Mouse (Mus musculus) forebrain, embryonic 12.5 days (tissue): ENCODE data around the gene Dlgap4. TPM values are rescaled to one million over a fixed set of nuclear protein-coding genes. Genes with fewer than 3 reads are reported as not detected.

Source experiments
- ATAC-seq: fragments of 200-750 bp; cut with Nextera tagmentation; 2 replicates; pipeline ENCODE4 v1.8.0; 2017; ENCODE audit warnings: moderate TSS enrichment; ENCODE audit not compliant: low FRiP score
- H3K27ac ChIP-seq: fragments of 300-500 bp; sonication (generic); 2 replicates; pipeline ENCODE4 v1.5.1; 2016; ENCODE audit warnings: mild to moderate bottlenecking
- H3K27me3 ChIP-seq: fragments of 300-500 bp; sonication (generic); 2 replicates; pipeline ENCODE4 v1.6.1; 2016; ENCODE audit warnings: mild to moderate bottlenecking
- H3K36me3 ChIP-seq: fragments of 300-500 bp; sonication (generic); replicated peaks from 2 replicates; pipeline ENCODE4 v1.6.1; 2016; ENCODE audit warnings: mild to moderate bottlenecking
- H3K4me1 ChIP-seq: fragments of 300-500 bp; sonication (generic); 2 replicates; pipeline ENCODE4 v1.6.1; 2016
- H3K4me2 ChIP-seq: fragments of 300-500 bp; sonication (generic); 2 replicates; pipeline ENCODE4 v1.6.1; 2016; ENCODE audit warnings: mild to moderate bottlenecking, moderate library complexity
- H3K4me3 ChIP-seq: fragments of 300-500 bp; sonication (generic); replicated peaks from 2 replicates; pipeline ENCODE4 v1.5.1; 2016; ENCODE audit warnings: mild to moderate bottlenecking
- H3K9ac ChIP-seq: fragments of 300-500 bp; sonication (generic); 2 replicates; pipeline ENCODE4 v1.6.1; 2016; ENCODE audit warnings: mild to moderate bottlenecking
- H3K9me3 ChIP-seq: fragments of 300-500 bp; sonication (generic); 2 replicates; pipeline ENCODE4 v1.6.1; 2016
- WGBS: fragments of 180-500 bp; shearing (Covaris S2); methylation state at CpG from one replicate; pipeline ENCODE4 v1.1.7; 2016; 5-methylcytosine and 5-hydroxymethylcytosine counted together
- polyA plus RNA-seq: library from polyadenylated mRNA; unstranded; fragments of >200 nt; fragmentation: Nextera tagmentation; extraction: Ambion mirVana; gene quantifications from 2 replicates; pipeline ENCODE4 v1.2.1, GENCODE M21; 2016

Dlgap4 gene
- polyA plus RNA-seq, 1 experiment from 2014 or later = 195 TPM

DNA sequence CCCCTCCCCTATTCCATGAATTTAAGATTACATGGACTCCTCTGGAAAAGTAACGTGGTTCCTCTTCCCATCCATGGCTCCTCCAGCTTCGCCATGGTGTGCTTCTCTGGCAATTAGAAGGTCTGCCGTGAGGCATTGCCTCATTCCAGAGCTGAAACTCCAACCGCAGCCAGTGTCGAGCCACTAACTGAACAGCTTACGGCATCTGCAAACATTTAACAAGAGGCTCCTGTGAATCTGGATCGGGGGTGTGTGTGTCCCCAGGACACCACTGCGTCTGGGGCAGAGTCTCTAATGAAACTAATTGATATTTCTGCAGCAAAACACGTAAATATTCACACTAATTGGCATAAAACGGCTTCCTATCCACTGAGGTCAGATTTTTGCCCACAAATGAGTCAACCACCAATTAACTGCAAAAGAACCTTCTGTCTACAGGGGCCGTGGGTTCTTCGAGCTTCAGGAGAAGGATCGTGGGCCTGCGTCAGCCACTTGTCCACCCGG, 18.5 kb upstream of the Dlgap4 start:
- Histone ChIP-seq H3K4me3 (no peak overlapping the region), H3K9ac (no peak overlapping the region), H3K27ac (no peak overlapping the region), H3K4me1 (peaks cover 3% of the 10 kb centered on the region; the same call in 1 of the 2 replicates), H3K27me3 (no peaks in the 10 kb centered on the region), H3K4me2 (no peak overlapping the region), H3K36me3 (no peaks in the 10 kb centered on the region), H3K9me3 (no peaks in the 10 kb centered on the region)
- 67% methylated on average over 15 of the region's 15 CpGs for WGBS
- no peak for ATAC-seq

DNA sequence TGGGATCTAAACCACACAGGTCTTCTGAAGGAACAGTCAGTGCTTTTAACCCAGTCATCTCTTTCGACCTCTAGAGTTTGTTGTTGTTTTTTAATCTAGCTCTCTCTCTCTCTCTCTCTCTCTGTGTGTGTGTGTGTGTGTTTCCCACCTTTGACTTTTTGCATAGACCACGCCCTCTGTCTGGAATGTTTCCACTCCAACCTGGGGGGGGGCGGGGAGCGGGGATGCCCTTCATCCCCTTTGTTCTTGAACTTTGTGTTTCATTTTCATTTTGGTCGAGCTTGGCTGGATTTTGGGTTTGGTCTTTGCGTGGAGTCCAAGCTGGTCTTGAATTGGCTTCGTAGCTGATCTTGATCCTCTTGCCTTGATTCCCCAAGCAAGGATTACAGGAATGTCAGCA, 10.9 kb upstream of the Dlgap4 start:
- H3K4me2 ChIP-seq = no peak overlapping the region
- H3K9me3 ChIP-seq = no peaks in the 10 kb centered on the region
- no peaks in the 10 kb centered on the region; the same call in 1 of the 2 replicates for H3K4me1 ChIP-seq
- WGBS = 79% methylated on average over 7 of the region's 7 CpGs
- no peak for ATAC-seq
- no peak overlapping the region for H3K27ac ChIP-seq
- H3K36me3 ChIP-seq = no peaks in the 10 kb centered on the region
- no peaks in the 10 kb centered on the region for H3K27me3 ChIP-seq
- no peak overlapping the region for H3K9ac ChIP-seq
- no peak overlapping the region for H3K4me3 ChIP-seq

- Histone ChIP-seq H3K9me3 (no peaks in the 10 kb centered on the region), H3K27me3 (no peaks in the 10 kb centered on the region), H3K27ac (no peak overlapping the region), H3K36me3 (no peaks in the 10 kb centered on the region), H3K9ac (no peak overlapping the region), H3K4me1 (no peaks in the 10 kb centered on the region; the same call in 1 of the 2 replicates), H3K4me3 (no peak overlapping the region), H3K4me2 (no peak overlapping the region)
- no peak for ATAC-seq
- 86% methylated on average over 9 of the region's 9 CpGs for WGBS
These were observed 9.8 kb upstream of the Dlgap4 start for GRCm38 (mm10) chr2:156603671-156604070.

GRCm38 (mm10) chr2:156605144-156605543, 8.4 kb upstream of the Dlgap4 start:
- no peaks in the 10 kb centered on the region; the same call in 1 of the 2 replicates for H3K4me1 ChIP-seq
- no peak overlapping the region for H3K4me2 ChIP-seq
- no peak overlapping the region for H3K9ac ChIP-seq
- WGBS = 73% methylated on average over 3 of the region's 3 CpGs
- no peaks in the 10 kb centered on the region for H3K9me3 ChIP-seq
- peaks cover 6% of the 10 kb centered on the region; the same call in 1 of the 2 replicates for H3K27me3 ChIP-seq
- H3K36me3 ChIP-seq = no peaks in the 10 kb centered on the region
- H3K27ac ChIP-seq = no peak overlapping the region
- no peak overlapping the region for H3K4me3 ChIP-seq
- ATAC-seq = no peak

DNA sequence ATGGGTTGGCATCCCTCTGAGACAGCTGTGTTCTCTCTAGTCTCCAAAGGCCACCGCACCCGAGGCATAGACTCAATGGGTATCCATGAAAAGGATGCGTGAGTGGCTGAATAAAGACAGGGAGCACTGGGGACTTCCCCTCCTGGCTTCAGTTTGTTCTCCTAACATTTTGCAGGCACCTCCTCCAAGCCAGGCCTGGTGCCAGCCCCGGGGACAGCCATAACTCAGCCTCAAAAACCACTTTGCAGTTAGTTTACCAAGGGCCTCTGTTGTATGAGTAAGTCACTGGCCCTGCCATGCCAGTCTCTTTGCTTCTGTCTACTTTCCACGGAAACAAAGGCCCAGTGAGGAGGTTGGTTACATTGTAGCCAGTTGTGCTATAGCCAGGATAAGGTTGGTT, 7.5 kb upstream of the Dlgap4 start:
- no peak for ATAC-seq
- H3K9me3 ChIP-seq = no peaks in the 10 kb centered on the region

DNA sequence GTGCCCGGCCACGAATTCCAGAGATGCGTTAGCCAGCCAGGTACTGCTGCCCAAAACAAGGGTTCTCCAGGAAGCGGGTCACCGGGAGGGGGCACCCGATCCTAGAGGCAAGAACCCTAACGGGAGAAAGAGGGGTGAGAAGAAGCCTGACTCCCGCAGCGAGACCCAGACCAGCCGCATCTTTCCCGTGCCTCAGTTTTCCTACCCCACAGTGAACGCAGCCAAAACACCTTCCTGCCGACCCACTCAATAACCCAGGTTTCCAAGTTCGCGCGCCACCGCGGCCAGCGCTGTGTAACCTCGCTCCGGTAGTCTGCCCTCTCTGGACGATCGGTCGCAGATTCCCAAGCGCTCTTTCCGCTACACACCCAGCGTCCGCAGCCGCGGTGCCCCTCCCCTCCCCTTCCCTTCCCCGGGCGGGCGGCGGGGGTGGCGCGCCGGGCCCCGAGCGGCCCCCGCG, 394 bp upstream of the Dlgap4 start:
- Histone ChIP-seq H3K27ac (0 out of 2 replicates have a peak overlapping the region, but pooled peaks have one; percentile 2), H3K9ac (peak overlapping the region; percentile 77), H3K9me3 (no peaks in the 10 kb centered on the region), H3K36me3 (no peaks in the 10 kb centered on the region), H3K4me2 (peak overlapping the region; percentile 99), H3K4me1 (peaks cover 29% of the 10 kb centered on the region), H3K4me3 (peak overlapping the region; percentile 80), H3K27me3 (peaks cover 67% of the 10 kb centered on the region)
- peak; percentile 47 for ATAC-seq
- under 1% methylated on average over 38 of the region's 41 CpGs for WGBS

More for the DNA sequence above, 7.5 kb upstream of the Dlgap4 start:
- peaks cover 11% of the 10 kb centered on the region; the same call in 1 of the 2 replicates for H3K27me3 ChIP-seq
- H3K27ac ChIP-seq = no peak overlapping the region
- no peak overlapping the region for H3K4me3 ChIP-seq
- WGBS = 83% methylated on average over 5 of the region's 5 CpGs
- no peak overlapping the region for H3K9ac ChIP-seq
- no peaks in the 10 kb centered on the region; the same call in 1 of the 2 replicates for H3K4me1 ChIP-seq
- no peak overlapping the region for H3K4me2 ChIP-seq
- H3K36me3 ChIP-seq = no peaks in the 10 kb centered on the region

GRCm38 (mm10) chr2:156614258-156614556, 702 bp downstream of the Dlgap4 start:
- peaks cover 29% of the 10 kb centered on the region for H3K4me1 ChIP-seq
- peak; percentile 36 for ATAC-seq
- peak overlapping the region; percentile 99 for H3K4me2 ChIP-seq
- no peaks in the 10 kb centered on the region for H3K9me3 ChIP-seq
- peak overlapping the region; percentile 77 for H3K9ac ChIP-seq
- no peaks in the 10 kb centered on the region for H3K36me3 ChIP-seq
- 1% methylated on average over 16 of the region's 18 CpGs for WGBS
- peaks cover 74% of the 10 kb centered on the region for H3K27me3 ChIP-seq
- peak overlapping the region; percentile 80 for H3K4me3 ChIP-seq
- no peak overlapping the region for H3K27ac ChIP-seq

- no peaks in the 10 kb centered on the region for H3K9me3 ChIP-seq
- no peaks in the 10 kb centered on the region for H3K36me3 ChIP-seq
- H3K4me2 ChIP-seq = peak overlapping the region; percentile 99
- ATAC-seq = no peak
- H3K4me1 ChIP-seq = peaks cover 29% of the 10 kb centered on the region
- peaks cover 71% of the 10 kb centered on the region for H3K27me3 ChIP-seq
- H3K27ac ChIP-seq = no peak overlapping the region
- WGBS = 12% methylated on average over 30 of the region's 31 CpGs
- H3K9ac ChIP-seq = no peak overlapping the region
- peak overlapping the region; percentile 80 for H3K4me3 ChIP-seq
These were observed 1.5 kb downstream of the Dlgap4 start for GRCm38 (mm10) chr2:156614661-156615654.

- peaks cover 59% of the 10 kb centered on the region for H3K27me3 ChIP-seq
- H3K4me2 ChIP-seq = no peak overlapping the region
- H3K9me3 ChIP-seq = no peaks in the 10 kb centered on the region
- peaks cover 29% of the 10 kb centered on the region for H3K4me1 ChIP-seq
- no peaks in the 10 kb centered on the region for H3K36me3 ChIP-seq
- H3K4me3 ChIP-seq = no peak overlapping the region
- no peak overlapping the region; the same call in 1 of the 2 replicates for H3K9ac ChIP-seq
- ATAC-seq = no peak
- H3K27ac ChIP-seq = no peak overlapping the region
- 81% methylated on average over 7 of the region's 7 CpGs for WGBS
These were observed 3.0 kb downstream of the Dlgap4 start for GRCm38 (mm10) chr2:156616513-156616912.

DNA sequence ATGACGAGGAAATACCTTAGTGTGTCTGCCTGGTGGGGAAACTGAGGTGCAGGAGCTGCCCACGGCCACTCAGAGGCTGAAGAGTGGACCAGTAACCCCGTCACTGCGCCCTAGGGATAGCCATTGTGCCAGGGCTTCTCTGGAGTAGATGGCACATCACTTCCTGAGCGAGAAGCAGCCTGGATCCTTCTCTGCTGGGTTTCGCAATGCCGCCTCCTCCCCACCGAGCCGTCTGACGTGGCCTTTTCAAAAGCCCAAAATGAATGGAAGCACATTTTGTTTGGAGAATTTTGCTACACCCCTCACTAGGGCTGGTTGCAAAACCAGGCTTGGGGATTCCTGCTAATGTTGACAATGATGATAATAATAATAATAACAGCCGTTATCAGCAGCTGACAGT, 4.0 kb downstream of the Dlgap4 start:
- ATAC-seq = no peak
- Histone ChIP-seq H3K9ac (no peak overlapping the region), H3K9me3 (no peaks in the 10 kb centered on the region), H3K27me3 (peaks cover 50% of the 10 kb centered on the region), H3K27ac (no peak overlapping the region), H3K4me1 (peaks cover 29% of the 10 kb centered on the region), H3K36me3 (no peaks in the 10 kb centered on the region), H3K4me3 (no peak overlapping the region), H3K4me2 (peak overlapping the region; percentile 6; the same call in 1 of the 2 replicates)
- 26% methylated on average over 11 of the region's 11 CpGs for WGBS

DNA sequence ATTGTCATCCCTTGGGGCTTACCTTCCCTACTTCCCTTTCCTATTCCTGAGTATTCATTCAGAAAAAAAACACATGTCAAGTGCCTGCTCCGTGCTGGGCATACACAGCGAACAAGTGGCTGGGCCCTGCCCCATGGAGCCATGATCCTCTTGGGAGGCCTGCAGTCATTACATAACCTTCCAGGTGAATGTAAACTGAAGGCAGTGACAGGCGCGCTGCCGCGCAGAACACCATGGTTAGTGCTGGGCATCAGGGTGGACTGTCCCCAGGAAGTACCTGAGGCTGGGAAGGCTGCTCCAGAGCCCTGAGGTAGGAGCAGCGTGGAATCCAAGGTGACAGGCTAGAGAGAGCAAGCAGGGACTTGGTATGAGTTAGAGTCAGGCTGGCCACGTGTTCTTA, 7.4 kb downstream of the Dlgap4 start:
- no peaks in the 10 kb centered on the region for H3K9me3 ChIP-seq
- no peak overlapping the region for H3K4me3 ChIP-seq
- ATAC-seq = no peak
- H3K4me2 ChIP-seq = no peak overlapping the region
- 86% methylated on average over 8 of the region's 8 CpGs for WGBS
- H3K4me1 ChIP-seq = peaks cover 8% of the 10 kb centered on the region
- H3K9ac ChIP-seq = no peak overlapping the region
- no peak overlapping the region for H3K27ac ChIP-seq
- peaks cover 24% of the 10 kb centered on the region for H3K27me3 ChIP-seq
- H3K36me3 ChIP-seq = no peaks in the 10 kb centered on the region

- 63% methylated on average over 5 of the region's 5 CpGs for WGBS
- H3K9ac ChIP-seq = no peak overlapping the region
- H3K4me2 ChIP-seq = no peak overlapping the region
- no peak for ATAC-seq
- no peaks in the 10 kb centered on the region for H3K9me3 ChIP-seq
- H3K4me3 ChIP-seq = no peak overlapping the region
- H3K27ac ChIP-seq = no peak overlapping the region
- no peaks in the 10 kb centered on the region for H3K36me3 ChIP-seq
- peaks cover 8% of the 10 kb centered on the region for H3K4me1 ChIP-seq
- H3K27me3 ChIP-seq = peaks cover 18% of the 10 kb centered on the region
These were observed 7.9 kb downstream of the Dlgap4 start for GRCm38 (mm10) chr2:156621449-156621848.
